Mouse (Mus musculus) limb, embryonic 14.5 days (tissue): Measurements from ENCODE around the gene Nub1. TPM values are rescaled to one million over a fixed set of nuclear protein-coding genes. Genes with fewer than 3 reads are reported as not detected.

Experiments
- ATAC-seq: fragments of 200-750 bp; cut with Nextera tagmentation; 2 replicates; pipeline ENCODE4 v1.8.0; 2017; ENCODE audit warnings: low read depth, moderate number of reproducible peaks, moderate TSS enrichment; ENCODE audit not compliant: low FRiP score
- DNase-seq: peaks from one replicate; pipeline ENCODE4 v3.0.0-alpha.2; 2015; ENCODE audit warnings: low spot score
- H3K27ac ChIP-seq: fragments of 300-500 bp; sonication (generic); replicated peaks from 2 replicates; pipeline ENCODE4 v1.5.1; 2014; ENCODE audit warnings: low read depth, mild to moderate bottlenecking, low read length, moderate library complexity, mixed read lengths
- H3K27me3 ChIP-seq: fragments of 300-500 bp; sonication (generic); 2 replicates; pipeline ENCODE4 v1.6.1; 2014; ENCODE audit warnings: low read length, mixed read lengths; ENCODE audit not compliant: control insufficient read depth, insufficient read depth
- H3K36me3 ChIP-seq: fragments of 300-500 bp; sonication (generic); 2 replicates; pipeline ENCODE4 v1.6.1; 2014; ENCODE audit warnings: mild to moderate bottlenecking, low read length, moderate library complexity, mixed read lengths; ENCODE audit not compliant: control insufficient read depth, insufficient read depth
- H3K4me1 ChIP-seq: fragments of 300-500 bp; sonication (generic); 2 replicates; pipeline ENCODE4 v1.6.1; 2014; ENCODE audit warnings: antibody characterized with exemption, low read length, mixed read lengths; ENCODE audit not compliant: control insufficient read depth, insufficient read depth
- H3K4me2 ChIP-seq: fragments of 300-500 bp; sonication (generic); replicated peaks from 2 replicates; pipeline ENCODE4 v1.6.1; 2014; ENCODE audit warnings: low read depth, mild to moderate bottlenecking, low read length, moderate library complexity; ENCODE audit not compliant: severe bottlenecking
- H3K4me3 ChIP-seq: fragments of 300-500 bp; sonication (generic); replicated peaks from 2 replicates; pipeline ENCODE4 v1.5.1; 2014; ENCODE audit warnings: low read length
- H3K9ac ChIP-seq: fragments of 300-500 bp; sonication (generic); 2 replicates; pipeline ENCODE4 v1.6.1; 2014; ENCODE audit warnings: mild to moderate bottlenecking, low read depth, low read length, moderate library complexity; ENCODE audit not compliant: severe bottlenecking
- H3K9me3 ChIP-seq: fragments of 300-500 bp; sonication (generic); 2 replicates; pipeline ENCODE4 v1.6.1; 2016; ENCODE audit warnings: low read length; ENCODE audit not compliant: control insufficient read depth
- POLR2A ChIP-seq: fragments of 200-500 bp; IDR thresholded peaks from 2 replicates; pipeline ENCODE4 v1.8.0; 2012; ENCODE audit warnings: inconsistent platforms, mild to moderate bottlenecking, moderate library complexity, borderline replicate concordance; ENCODE audit not compliant: insufficient read depth, insufficient read length; ENCODE audit errors: extremely low read depth
- WGBS: fragments of 180-500 bp; shearing (Covaris S2); extraction: QIAGEN DNeasy Blood & Tissue Kit; methylation state at CpG from one replicate; pipeline ENCODE4 v1.1.7; 2014; 5-methylcytosine and 5-hydroxymethylcytosine counted together
- polyA plus RNA-seq, 2 experiments: library from polyadenylated mRNA; depleted of rRNA in 1 of 2; stranded (reverse) in 1 of 2; unstranded in 1 of 2; fragments of >200 nt; fragmentation: Nextera tagmentation in 1 of 2; extraction: Ambion mirVana in 1 of 2; gene quantifications; 2 replicates each; pipeline versions ENCODE4 v1.2.1 to v1.2.3; 2012 to 2014

Gene Nub1
- polyA plus RNA-seq (2012; rRNA removed) (37.1 and 39.4 TPM in 2 replicates), polyA plus RNA-seq (2014; fragmentation: Nextera tagmentation; extraction: Ambion mirVana) (33.4 and 35.1 TPM in 2 replicates)

DNA sequence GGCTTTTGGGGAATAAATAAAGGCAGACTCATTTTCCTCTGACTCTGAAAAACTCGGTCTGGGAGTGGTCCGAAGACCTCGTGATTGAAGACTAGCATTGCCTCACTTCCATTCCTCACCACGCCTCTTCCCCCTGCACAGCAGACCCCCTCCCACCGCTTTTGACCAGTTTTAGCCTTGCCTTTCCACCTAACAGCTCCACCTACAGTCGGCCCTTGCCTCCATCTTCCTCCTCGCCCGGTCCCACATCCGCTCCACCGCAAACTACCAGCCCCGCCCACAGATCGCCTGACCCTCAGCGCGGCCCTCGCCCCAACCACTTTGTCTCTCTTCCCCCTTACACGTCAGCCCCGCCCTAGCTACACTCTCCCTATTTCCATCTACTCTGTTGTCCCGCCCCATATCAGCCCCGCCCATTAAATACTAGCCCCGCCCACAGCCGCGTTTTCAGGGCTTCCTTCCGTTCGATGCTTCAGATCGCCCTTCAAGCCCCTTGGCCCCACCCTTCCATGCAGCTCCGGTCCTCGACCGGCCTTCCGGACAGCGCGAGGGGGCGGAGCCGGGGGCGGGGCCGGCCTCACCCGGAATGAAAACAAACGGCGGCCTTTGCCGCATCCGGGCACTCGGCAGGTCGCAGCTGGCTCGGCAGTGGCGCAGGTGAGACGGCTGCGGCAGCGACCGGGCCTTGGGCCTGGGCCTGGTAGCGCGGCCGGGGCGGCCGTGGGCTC lies at the start of gene Nub1:
Nub1 (plus strand) TSS at position 167 of the 728 bp plus-strand sequence.
- H3K36me3 ChIP-seq = peaks cover 12% of the 10 kb centered on the region
- peak; percentile 42; the same call in 1 of the 2 replicates for TF ChIP-seq POLR2A
- H3K4me1 ChIP-seq = peaks cover 3% of the 10 kb centered on the region; the same call in 1 of the 2 replicates
- peak within 1 kb of the TSS; percentile 88 for H3K27ac ChIP-seq
- no peaks in the 10 kb centered on the region for H3K27me3 ChIP-seq
- H3K4me3 ChIP-seq = peak within 1 kb of the TSS; percentile 96
- no peaks in the 10 kb centered on the region for H3K9me3 ChIP-seq
- peak; percentile 98 for DNase-seq
- peak; percentile 96 for ATAC-seq
- H3K4me2 ChIP-seq = peak within 1 kb of the TSS; percentile 63
- under 1% methylated on average over 52 of the region's 53 CpGs for WGBS
- H3K9ac ChIP-seq = peak within 1 kb of the TSS; percentile 72

DNA sequence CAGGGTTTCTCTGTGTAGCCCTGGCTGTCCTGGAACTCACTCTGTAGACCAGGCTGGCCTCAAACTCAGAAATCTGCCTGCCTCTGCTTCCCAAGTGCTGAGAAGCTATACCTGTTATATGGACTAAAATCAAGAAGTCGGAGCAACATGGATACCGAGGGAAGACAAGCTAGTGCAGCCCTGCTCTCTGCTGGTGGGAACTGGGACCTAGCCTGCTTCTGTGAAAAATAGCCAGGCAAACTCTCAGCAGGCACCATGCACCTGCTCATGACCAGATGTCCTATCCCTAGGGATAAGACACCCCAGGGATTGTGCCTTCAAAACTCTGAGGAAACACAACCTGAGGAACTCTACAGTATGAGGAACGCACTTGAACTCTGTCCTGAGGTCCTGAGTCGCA lies 48.3 kb upstream of the Nub1 start:
- DNase-seq (no peak), ATAC-seq (no peak)
- H3K27me3 ChIP-seq = no peaks in the 10 kb centered on the region
- H3K4me1 ChIP-seq = no peaks in the 10 kb centered on the region
- H3K27ac ChIP-seq = no peak overlapping the region
- H3K4me3 ChIP-seq = no peak overlapping the region
- no peak for TF ChIP-seq POLR2A
- 74% methylated on average over 4 of the region's 4 CpGs for WGBS
- no peak overlapping the region for H3K4me2 ChIP-seq
- H3K36me3 ChIP-seq = no peaks in the 10 kb centered on the region
- no peaks in the 10 kb centered on the region for H3K9me3 ChIP-seq
- no peak overlapping the region for H3K9ac ChIP-seq

DNA sequence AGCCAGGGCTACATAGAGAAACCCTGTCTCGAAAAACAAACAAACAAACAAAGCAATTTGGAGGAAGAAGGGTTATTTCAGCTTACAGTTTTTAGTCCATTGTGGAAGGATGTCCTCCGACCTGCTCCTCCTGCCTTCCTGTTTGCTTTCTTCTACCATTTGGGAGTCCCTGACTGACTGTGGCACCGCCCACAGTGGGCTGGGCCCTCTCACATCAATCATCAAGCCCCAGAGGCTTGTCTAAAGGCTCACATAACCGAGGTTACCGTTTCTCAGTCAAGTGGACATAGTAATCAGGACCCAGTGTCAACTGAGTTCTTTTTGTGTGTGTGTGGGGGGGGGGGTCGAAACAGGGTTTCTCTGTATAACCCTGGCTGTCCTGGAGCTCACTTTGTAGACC lies 47.2 kb upstream of the Nub1 start:
- H3K4me3 ChIP-seq = no peak overlapping the region
- no peaks in the 10 kb centered on the region for H3K4me1 ChIP-seq
- ATAC-seq (no peak), DNase-seq (no peak)
- no peak for TF ChIP-seq POLR2A
- H3K27me3 ChIP-seq = no peaks in the 10 kb centered on the region
- H3K4me2 ChIP-seq = no peak overlapping the region
- no peak overlapping the region for H3K9ac ChIP-seq
- no peaks in the 10 kb centered on the region for H3K9me3 ChIP-seq
- no peak overlapping the region for H3K27ac ChIP-seq
- 55% methylated on average over 6 of the region's 6 CpGs for WGBS
- no peaks in the 10 kb centered on the region for H3K36me3 ChIP-seq

DNA sequence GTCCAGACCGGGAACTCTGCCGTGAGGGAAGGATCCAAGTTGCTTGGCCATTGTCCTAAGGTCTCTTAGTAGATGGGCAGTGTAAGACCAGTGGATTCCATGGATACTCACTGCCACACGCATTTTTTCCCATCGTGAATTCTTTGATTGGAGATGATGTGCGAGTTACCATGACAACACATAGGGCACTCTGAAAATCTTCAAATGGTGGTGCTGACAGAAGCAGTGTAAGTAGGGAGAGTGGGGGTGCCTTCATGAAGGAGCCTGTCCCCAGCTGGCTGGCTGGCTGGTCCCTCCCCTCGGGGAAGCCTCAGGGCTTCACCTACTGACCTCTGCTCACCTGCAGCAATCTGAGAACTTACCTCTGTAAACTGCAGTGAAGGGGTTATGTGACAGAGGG lies 46.3 kb upstream of the Nub1 start:
- Histone ChIP-seq H3K36me3 (no peaks in the 10 kb centered on the region), H3K4me3 (no peak overlapping the region), H3K9me3 (no peaks in the 10 kb centered on the region), H3K4me2 (no peak overlapping the region), H3K9ac (no peak overlapping the region), H3K27me3 (no peaks in the 10 kb centered on the region), H3K4me1 (no peaks in the 10 kb centered on the region), H3K27ac (no peak overlapping the region)
- no peak for TF ChIP-seq POLR2A
- WGBS = 71% methylated on average over 6 of the region's 6 CpGs
- DNase-seq (no peak), ATAC-seq (no peak)

DNA sequence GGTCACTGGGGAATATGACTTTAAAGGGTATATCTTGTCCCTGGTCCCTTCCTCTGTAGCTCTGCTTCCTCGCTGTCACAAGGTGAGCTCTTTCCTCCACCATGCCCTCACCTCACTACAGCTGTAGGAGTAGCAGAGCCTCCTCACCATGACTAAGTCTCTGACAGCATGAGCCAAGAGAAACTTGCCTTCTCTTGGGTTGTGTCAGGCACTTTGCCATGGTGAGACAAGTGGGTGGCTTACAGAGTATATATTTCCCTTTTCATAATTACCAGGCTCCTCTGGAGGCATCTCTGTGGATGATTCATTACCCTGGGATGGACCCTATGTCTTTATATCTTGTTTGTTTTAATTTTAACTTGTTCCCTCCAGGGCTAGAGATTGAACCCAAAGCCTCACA lies 39.9 kb upstream of the Nub1 start:
- Histone ChIP-seq H3K4me1 (no peaks in the 10 kb centered on the region), H3K36me3 (no peaks in the 10 kb centered on the region), H3K27me3 (no peaks in the 10 kb centered on the region), H3K4me3 (no peak overlapping the region), H3K9ac (no peak overlapping the region), H3K27ac (no peak overlapping the region), H3K9me3 (no peaks in the 10 kb centered on the region), H3K4me2 (no peak overlapping the region)
- ATAC-seq = no peak
- DNase-seq = no peak
- 76% methylated on average over 1 of the region's 1 CpGs for WGBS
- TF ChIP-seq POLR2A = no peak
